Mouse (Mus musculus) layer of hippocampus, postnatal 25 days (tissue): Measurements from ENCODE around the gene A630095N17Rik. TPM values are rescaled to one million over a fixed set of nuclear protein-coding genes. Genes with fewer than 3 reads are reported as not detected.

Source experiments
- DNase-seq, 2 experiments: peaks; one replicate each; pipeline ENCODE4 v3.0.0; 2022; ENCODE audit warnings: mixed read lengths in 2 of 2, low spot score in 1 of 2; ENCODE audit errors: extremely low spot score in 1 of 2
- microRNA-seq, 2 experiments: library from miRNA; unstranded; fragments of <30 nt; microRNA quantifications; one replicate each; pipeline ENCODE4 v1.2.0; 2021
- total RNA-seq, 2 experiments: library from RNA; stranded (reverse); gene quantifications; 2 replicates each; pipeline ENCODE4 v1.2.3; 2021

Gene A630095N17Rik
- total RNA-seq, 2 experiments from 2014 or later = not detected

GRCm38 (mm10) chr1:75180105-75180590 lies 51.8 kb downstream of the A630095N17Rik start, which contains the start of gene Abcb6:
Gene Abcb6 (minus strand): TSS chr1:75180392.
- peak; percentile 71 to 76 for DNase-seq

- DNase-seq = peak; percentile 36 to 41
Observed at GRCm38 (mm10) chr1:75179334-75180104, 52.4 kb downstream of the A630095N17Rik start.

Small RNAs within 50 kb of the gene (microRNA-seq; reads per million reads assigned to microRNA genes)
- gene Gm27943 = 0 reads per million in 2 experiments

Other genes with a start within 250 kb of the A630095N17Rik start
- gene Nhej1, start 106.9 kb downstream of the A630095N17Rik start, total RNA-seq = 1 to 10 TPM; 2.7 to 3.2 TPM
- under 1 TPM; 0.30 to 0.35 TPM for gene Slc23a3, start 98.2 kb downstream of the A630095N17Rik start, total RNA-seq
- gene Cnppd1, start 89.4 kb downstream of the A630095N17Rik start, total RNA-seq = 10 to 100 TPM; 26.6 to 38.6 TPM
- gene Retreg2, start 89.3 kb downstream of the A630095N17Rik start, total RNA-seq = 100 to 1,000 TPM; 172 to 177 TPM
- gene Zfand2b, start 63.5 kb downstream of the A630095N17Rik start, total RNA-seq = 10 to 100 TPM; 33.8 to 34.5 TPM
- 10 to 100 TPM; 25.2 to 28.0 TPM for gene Abcb6, start 51.7 kb downstream of the A630095N17Rik start, total RNA-seq
- 10 to 100 TPM; 19.4 to 24.0 TPM for gene Ankzf1, start 40.0 kb downstream of the A630095N17Rik start, total RNA-seq
- gene Atg9a, start 39.9 kb downstream of the A630095N17Rik start, total RNA-seq = 100 to 1,000 TPM; 119 to 121 TPM
- gene Glb1l, start 21.3 kb downstream of the A630095N17Rik start, total RNA-seq = 10 to 100 TPM; 12.6 to 14.4 TPM
- 10 to 100 TPM; 88.3 to 92.4 TPM for gene Stk16, start 21.3 kb downstream of the A630095N17Rik start, total RNA-seq
- gene Tuba4a, start 12.2 kb downstream of the A630095N17Rik start, total RNA-seq = 100 to 1,000 TPM; 560 to 573 TPM
- 10 to 100 TPM; 72.6 to 78.9 TPM for gene Dnajb2, start 4.3 kb upstream of the A630095N17Rik start, total RNA-seq
- gene Ptprn, start 32.4 kb upstream of the A630095N17Rik start, total RNA-seq = 100 to 1,000 TPM; 369 to 386 TPM
- gene Resp18, start 46.3 kb upstream of the A630095N17Rik start, total RNA-seq = 100 to 1,000 TPM in 1 of 2 experiments, 10 to 100 TPM in 1; 63.7 to 105 TPM
- 10 to 100 TPM; 43.3 to 49.5 TPM for gene Dnpep, start 85.9 kb upstream of the A630095N17Rik start, total RNA-seq
- 1 to 10 TPM in 1 of 2 experiments, under 1 TPM in 1; 0.94 to 1.2 TPM for gene Des, start 128.2 kb upstream of the A630095N17Rik start, total RNA-seq
- gene Speg, start 143.2 kb upstream of the A630095N17Rik start, total RNA-seq = 100 to 1,000 TPM; 154 to 196 TPM
- 10 to 100 TPM; 60.5 to 66.7 TPM for gene Gmppa, start 203.8 kb upstream of the A630095N17Rik start, total RNA-seq
- 1 to 10 TPM; 8.9 to 9.9 TPM for gene Asic4, start 218.3 kb upstream of the A630095N17Rik start, total RNA-seq
- gene Chpf, start 247.2 kb upstream of the A630095N17Rik start, total RNA-seq = 10 to 100 TPM; 77.2 to 82.8 TPM
- 10 to 100 TPM; 70.3 to 73.8 TPM for gene Tmem198, start 247.4 kb upstream of the A630095N17Rik start, total RNA-seq